Mouse (Mus musculus): Measurements from ENCODE around the gene Ptpdc1.

DNA sequence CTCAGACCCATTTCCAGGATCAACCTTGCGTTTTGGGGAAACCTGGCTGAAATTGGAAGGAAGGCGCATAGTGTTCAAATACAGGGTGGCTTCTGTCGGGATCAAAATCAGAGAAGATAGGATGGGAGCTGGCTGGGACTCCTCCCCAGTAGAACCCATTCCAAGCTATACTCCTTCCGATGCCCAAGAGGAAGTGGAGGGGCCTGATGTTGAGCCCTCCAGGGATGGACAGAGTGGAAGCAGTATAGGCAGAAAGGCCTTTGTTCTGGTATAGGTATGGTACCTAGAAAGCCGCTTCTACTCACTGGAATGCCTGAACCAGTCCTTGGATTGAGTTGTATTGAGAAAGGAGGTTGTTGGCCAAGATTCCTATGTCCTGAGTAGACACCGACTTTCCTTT lies 35.3 kb upstream of the Ptpdc1 start:
- no peak for TF ChIP-seq CTCF (IDR thresholded peaks at IDR 0.05; ENCODE audit: low read depth)
- no peak for TF ChIP-seq EP300 (optimal IDR thresholded peaks at IDR 0.05)
